Mouse (Mus musculus) heart, postnatal 0 days (tissue): ENCODE results near the gene Gpn3.

Experiments used
- CTCF ChIP-seq: IDR thresholded peaks from 2 replicates; pipeline ENCODE4 v1.5.1; 2016; ENCODE audit warnings: antibody characterized with exemption, control low read depth, low read depth
- EP300 ChIP-seq: IDR thresholded peaks from 2 replicates; pipeline ENCODE4 v1.6.1; 2016; ENCODE audit warnings: antibody characterized with exemption, low read depth

DNA sequence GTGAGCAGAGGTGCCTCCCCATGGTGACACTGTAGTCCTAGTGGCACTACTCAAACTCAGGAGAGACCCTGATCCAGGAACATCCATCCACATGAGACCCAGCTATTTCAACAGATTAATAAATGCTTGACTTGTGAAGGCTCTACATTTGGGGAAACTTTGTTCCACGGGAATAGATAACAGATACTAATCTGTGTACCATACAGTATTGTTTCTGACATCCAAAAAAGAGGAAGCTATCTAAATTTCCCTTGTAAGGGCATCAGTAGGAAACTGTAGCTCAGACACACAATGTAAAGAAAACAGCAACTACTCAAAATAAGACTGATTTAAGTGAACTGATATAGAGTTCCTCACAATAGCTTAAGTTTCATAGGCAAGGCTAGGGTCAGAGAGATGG lies 28.8 kb upstream of the Gpn3 start:
- TF ChIP-seq CTCF (no peak), EP300 (no peak)
